Mouse (Mus musculus) Patski (cell line): ENCODE measurements around the gene Wdr54. TPM values are rescaled to one million over a fixed set of nuclear protein-coding genes. Genes with fewer than 3 reads are reported as not detected.

Experiments used
- ATAC-seq: fragments of 100-300 bp; one replicate; pipeline ENCODE4 v1.8.0; 2021
- CTCF ChIA-PET: fragments of 350-600 bp; sonication (Branson Sonifier 250); formaldehyde crosslinking; loops from one replicate; lab custom pipeline; 2022; ENCODE audit warnings: inconsistent platforms; lab: Charles Lee
- POLR2A ChIA-PET: fragments of 350-600 bp; sonication (Branson Sonifier 250); formaldehyde crosslinking; loops from one replicate; lab custom pipeline; 2022; ENCODE audit warnings: antibody characterized with exemption, inconsistent platforms; lab: Charles Lee
- DNase-seq: peaks from one replicate; pipeline ENCODE4 v3.0.0-alpha.2; 2011; ENCODE audit warnings: low read depth, low spot score
- H3K27me3 ChIP-seq: fragments of 371-371 bp; one replicate; pipeline ENCODE4 v1.5.1; 2021
- CTCF ChIP-seq: fragments of 100-300 bp; IDR thresholded peaks from one replicate; pipeline ENCODE4 v1.5.1; 2021
- in situ Hi-C: fragments of 300-500 bp; cut with MboI; formaldehyde crosslinking; loops from 3 replicates; pipeline ENCODE4 v1.11.1; 2018; ENCODE audit warnings: low pct_unique_long_range_greater_than_20kb, mixed read lengths
- polyA plus RNA-seq: library from polyadenylated mRNA; unstranded; gene quantifications from one replicate; pipeline ENCODE4 v1.2.3, GENCODE M21; 2021

Wdr54 gene
- polyA plus RNA-seq, 1 experiment from 2014 or later, result 18.9 TPM

DNA sequence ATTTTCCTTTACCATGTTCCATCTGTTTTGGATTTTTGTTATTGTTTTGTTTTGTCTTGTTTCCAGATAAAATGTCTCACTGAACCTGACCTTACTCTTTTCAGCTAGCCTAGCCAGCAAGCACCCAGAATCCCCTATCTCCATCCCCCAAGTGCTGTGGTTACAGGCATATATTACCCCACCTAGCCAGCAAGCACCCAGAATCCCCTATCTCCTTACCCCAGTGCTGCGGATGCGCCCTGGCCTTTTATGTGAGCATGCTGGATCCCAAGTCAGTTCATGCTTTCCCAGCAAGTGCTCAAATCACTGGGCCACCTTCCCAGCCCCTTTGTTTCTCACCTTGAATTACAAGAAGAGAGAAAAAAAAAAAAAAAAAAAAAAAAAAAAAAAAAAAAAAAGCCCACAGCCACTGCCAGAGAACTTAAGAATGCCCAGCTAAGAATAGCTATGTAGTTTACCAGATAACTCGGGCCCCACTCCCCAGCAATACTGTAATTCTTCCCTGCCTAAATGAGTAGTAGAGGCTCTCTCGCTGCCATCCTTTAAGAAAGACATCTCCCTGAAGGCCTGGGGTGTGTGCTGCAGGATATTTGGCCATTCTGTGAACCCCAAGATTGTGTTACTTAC, 44.6 kb downstream of the Wdr54 start:
- DNase-seq, result no peak
- ATAC-seq, result no peak
- CTCF ChIA-PET, result no interaction called here
- POLR2A ChIA-PET, result interaction anchor here (0.6 kb wide), 1 partner anchor 57 kb away, joined by 3 read pairs; the partner anchor contains the start of gene Aup1
- no peak for TF ChIP-seq CTCF
- in situ Hi-C loops, result no loop called here
- no peaks in the 10 kb centered on the region for H3K27me3 ChIP-seq

DNA sequence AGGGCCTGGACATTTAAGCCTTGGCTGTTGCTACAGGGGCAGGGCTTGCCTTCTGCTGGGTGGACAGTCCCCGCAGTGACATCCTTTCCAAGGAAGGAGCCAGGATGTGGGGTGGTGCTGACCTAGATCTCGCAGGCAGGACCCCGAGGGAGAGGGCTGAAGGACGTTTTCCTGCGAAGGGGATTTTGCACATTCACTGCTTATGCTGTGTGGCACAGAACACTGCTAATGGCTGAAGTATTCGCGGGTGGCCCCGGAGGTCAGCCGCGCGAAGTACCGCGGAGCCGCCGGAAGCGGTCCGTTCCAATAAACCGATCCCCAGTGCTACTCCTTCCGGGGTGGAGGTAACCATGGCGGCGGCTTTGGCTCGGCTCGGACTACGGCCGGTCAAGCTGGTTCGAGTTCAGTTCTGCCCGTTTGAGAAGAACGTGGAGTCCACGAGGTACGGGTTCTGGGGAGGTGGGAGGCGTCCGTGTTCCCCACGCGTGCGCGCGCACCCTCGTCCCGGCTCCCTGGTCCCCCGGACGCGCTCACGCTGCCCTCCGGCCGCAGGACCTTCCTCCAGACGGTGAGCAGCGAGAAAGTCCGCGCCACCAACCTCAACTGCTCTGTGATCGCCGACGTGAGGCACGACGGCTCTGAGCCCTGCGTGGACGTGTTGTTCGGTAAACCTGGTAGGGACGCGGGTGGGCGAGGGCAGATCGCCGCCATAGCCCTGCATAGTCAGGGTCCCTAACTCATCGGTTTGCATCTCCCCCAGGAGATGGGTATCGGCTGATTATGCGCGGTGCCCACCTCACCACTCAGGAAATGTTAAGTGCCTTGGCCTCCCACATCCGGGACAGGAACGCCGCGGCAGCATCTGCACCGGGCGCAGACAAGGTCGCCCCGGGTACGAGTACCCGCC, 47.2 kb downstream of the Wdr54 start, which contains the start of gene Mrpl53:
Gene Mrpl53, plus strand, starts transcription at position 279 of the 907 bp plus-strand sequence.
- POLR2A ChIA-PET, result interaction anchor here (1.7 to 1.8 kb wide), 2 partner anchors 10 to 12 kb away, joined by 5 to 8 read pairs; partner anchors contain the start of gene Wbp1

DNA sequence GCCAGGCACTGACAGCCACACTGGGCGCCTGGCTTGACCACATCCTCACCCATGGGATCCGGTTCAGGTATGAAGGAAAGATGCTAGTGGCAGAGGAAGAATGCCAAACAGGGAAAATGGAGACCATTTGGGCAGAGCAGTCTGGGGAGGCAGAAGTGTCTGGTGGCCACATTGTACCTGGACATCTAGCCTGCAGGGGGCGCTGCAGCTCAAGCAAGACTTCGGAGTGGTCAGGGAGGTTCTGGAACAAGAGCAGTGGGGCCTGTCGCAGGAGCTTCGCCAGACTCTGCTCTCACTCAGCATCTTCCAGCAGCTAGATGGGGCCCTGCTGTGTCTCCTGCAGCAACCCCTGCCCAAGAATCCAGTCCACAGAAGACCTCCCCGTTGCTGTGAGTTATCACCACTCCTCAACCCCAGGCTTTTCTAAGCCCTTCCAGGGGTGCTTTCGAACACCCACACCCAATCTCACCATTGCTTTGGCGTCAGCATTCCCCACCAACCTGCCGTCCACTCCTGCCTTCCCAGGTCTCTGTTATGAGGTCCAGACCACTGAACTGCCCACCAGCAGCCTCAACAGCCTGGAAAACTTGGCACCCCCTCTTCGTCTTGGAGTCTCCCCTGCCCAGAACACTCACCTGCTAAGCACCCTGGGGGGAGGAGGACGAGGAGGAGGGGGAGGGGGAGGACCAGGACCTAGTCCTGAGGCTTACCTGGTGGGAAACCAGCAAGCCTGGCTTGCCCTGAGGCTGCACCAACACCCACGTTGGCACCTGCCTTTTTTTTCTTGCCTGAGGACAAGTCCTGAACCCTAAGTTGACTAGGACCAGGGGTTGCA, 48.4 kb downstream of the Wdr54 start:
- ChIA-PET CTCF (interaction anchor here (1.1 to 4.8 kb wide), 4 partner anchors 10 to 111 kb away, joined by 3 to 14 read pairs (median 4); partner anchors contain the start of genes 1700003E16Rik and Wdr54), POLR2A (interaction anchor here (1.2 kb wide), 1 partner anchor 10 kb away, joined by 3 read pairs; no protein-coding TSS in a partner anchor)
- no peak for DNase-seq
- no peaks in the 10 kb centered on the region for H3K27me3 ChIP-seq
- no peak for TF ChIP-seq CTCF
- peak; percentile 23 for ATAC-seq
- in situ Hi-C loops, result no loop called here

More for the DNA sequence above, 47.2 kb downstream of the Wdr54 start, which contains the start of gene Mrpl53:
- ATAC-seq (peak; percentile 49), DNase-seq (no peak)
- no peaks in the 10 kb centered on the region for H3K27me3 ChIP-seq
- in situ Hi-C loops, result no loop called here
- CTCF ChIA-PET, result interaction anchor here (1.2 to 4.8 kb wide), 3 partner anchors 10 to 112 kb away, joined by 3 to 14 read pairs (median 4); partner anchors contain the start of genes 1700003E16Rik and Wdr54
- TF ChIP-seq CTCF, result no peak

DNA sequence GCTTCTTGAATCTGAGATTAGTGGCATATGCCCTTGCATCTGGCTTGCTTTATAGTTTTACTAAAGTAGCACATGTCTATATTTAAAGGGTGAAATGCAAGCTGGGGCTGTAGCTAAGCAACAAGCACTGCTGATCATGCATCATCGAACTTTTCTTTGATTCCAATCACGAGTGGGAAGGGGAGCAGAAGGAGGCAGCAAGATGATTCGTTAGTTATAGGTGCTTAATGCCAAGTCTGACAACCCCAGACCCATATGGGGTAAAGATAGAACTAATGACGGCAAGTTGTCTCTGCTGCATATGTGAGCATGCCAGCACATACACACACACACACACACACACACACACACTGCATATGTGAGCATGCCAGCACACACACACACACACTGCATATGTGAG, 52.0 kb downstream of the Wdr54 start:
- H3K27me3 ChIP-seq, result no peaks in the 10 kb centered on the region
- TF ChIP-seq CTCF, result no peak
- CTCF ChIA-PET, result interaction anchor here (1.2 to 1.5 kb wide), 2 partner anchors 55 to 108 kb away, joined by 4 read pairs; no protein-coding TSS in a partner anchor
- DNase-seq (no peak), ATAC-seq (no peak)
- POLR2A ChIA-PET, result interaction anchor here (0.6 to 2.4 kb wide), 3 partner anchors 47 to 108 kb away, joined by 3 to 5 read pairs (median 5); no protein-coding TSS in a partner anchor
- in situ Hi-C loops, result loop anchor here (5.0 kb wide), 1 partner anchor 107 kb away; no protein-coding TSS in a partner anchor

DNA sequence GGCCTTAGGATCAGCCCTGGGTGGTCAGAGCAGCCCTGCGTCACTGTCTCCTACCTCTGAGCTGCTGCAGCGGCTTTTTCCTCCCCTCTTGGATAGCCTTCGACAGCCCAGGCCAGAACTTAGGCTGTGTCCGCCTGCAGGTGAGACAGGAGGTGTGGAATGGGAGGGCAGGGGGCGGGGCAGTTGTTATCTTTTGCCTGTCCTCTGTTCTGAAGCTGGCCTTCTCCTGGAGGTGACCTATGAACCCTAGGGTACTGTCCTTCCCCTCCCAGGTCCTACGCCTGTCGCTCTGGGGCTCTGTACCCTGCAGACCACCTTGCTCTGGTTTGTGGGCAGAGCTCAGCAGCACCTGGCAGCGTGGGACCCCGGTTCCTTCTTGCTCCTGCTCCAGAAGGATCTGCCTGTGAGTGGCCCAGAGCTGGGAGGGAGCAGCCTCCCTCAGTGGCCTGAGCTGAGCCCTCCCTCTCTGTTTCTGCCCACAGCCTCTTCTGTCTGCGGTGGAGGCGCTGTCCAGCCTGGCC, 53.0 kb downstream of the Wdr54 start:
- DNase-seq (no peak), ATAC-seq (no peak)
- no peak for TF ChIP-seq CTCF
- in situ Hi-C loops, result loop anchor here (5.0 kb wide), 1 partner anchor 106 kb away; no protein-coding TSS in a partner anchor
- ChIA-PET CTCF (interaction anchor here (3.5 kb wide), 1 partner anchor 107 kb away, joined by 40 read pairs; no protein-coding TSS in a partner anchor), POLR2A (interaction anchor here (1.2 to 2.4 kb wide), 4 partner anchors 17 to 107 kb away, joined by 3 to 5 read pairs (median 4); no protein-coding TSS in a partner anchor)
- H3K27me3 ChIP-seq, result no peaks in the 10 kb centered on the region

- no peak for DNase-seq
Measured at GRCm38 (mm10) chr6:83101688-83102556, 54.3 kb downstream of the Wdr54 start.

DNA sequence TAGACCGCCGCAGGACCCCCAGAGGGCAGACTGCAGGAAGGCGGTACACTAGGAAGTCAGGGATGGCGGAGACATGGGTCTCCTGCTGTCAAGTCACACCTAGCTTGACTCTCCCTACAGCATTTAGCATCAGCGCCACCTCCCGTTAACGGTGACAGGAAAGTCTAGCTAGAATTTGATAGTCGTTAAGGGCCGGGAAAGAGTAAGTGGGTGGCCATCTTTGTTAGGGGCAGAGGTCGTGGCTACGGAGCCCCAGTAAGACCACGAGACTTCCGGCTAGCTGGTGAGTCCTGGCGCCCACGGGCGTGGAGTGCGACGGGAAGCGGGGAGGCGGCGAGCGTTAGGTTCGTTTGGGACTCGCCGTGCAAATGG, 54.9 kb downstream of the Wdr54 start, which contains the start of the genes Ccdc142 and Gm42688:
Gene Ccdc142, plus strand, starts transcription at position 286 of the 372 bp plus-strand sequence.
Gene Gm42688, plus strand, starts transcription at position 302 of the 372 bp plus-strand sequence.
- CTCF ChIA-PET, result interaction anchor here (0.7 to 3.5 kb wide), 12 partner anchors 9 to 105 kb away, joined by 3 to 40 read pairs (median 4); partner anchors contain the start of genes Dok1 and Pcgf1
- TF ChIP-seq CTCF, result no peak
- POLR2A ChIA-PET, result no interaction called here

More at GRCm38 (mm10) chr6:83101688-83102556, 54.3 kb downstream of the Wdr54 start:
- POLR2A ChIA-PET, result interaction anchor here (1.0 to 2.4 kb wide), 5 partner anchors 18 to 105 kb away, joined by 3 to 5 read pairs (median 4); partner anchors contain the start of gene Aup1
- in situ Hi-C loops, result loop anchor here (5.0 kb wide), 1 partner anchor 105 kb away; no protein-coding TSS in a partner anchor
- TF ChIP-seq CTCF, result no peak
- H3K27me3 ChIP-seq, result peaks cover 2% of the 10 kb centered on the region
- peak; percentile 61 for ATAC-seq
- CTCF ChIA-PET, result interaction anchor here (0.8 to 3.5 kb wide), 10 partner anchors 18 to 105 kb away, joined by 3 to 40 read pairs (median 5); partner anchors contain the start of genes Dok1 and Pcgf1

More for the DNA sequence above, 54.9 kb downstream of the Wdr54 start, which contains the start of the genes Ccdc142 and Gm42688:
- ATAC-seq, result peak; percentile 82
- no peak for DNase-seq
- peaks cover 2% of the 10 kb centered on the region for H3K27me3 ChIP-seq
- in situ Hi-C loops, result loop anchor here (5.0 kb wide), 1 partner anchor 104 kb away; no protein-coding TSS in a partner anchor

Other genes starting within 250 kb of the Wdr54 start
- gene Sema4f, start 216.6 kb downstream of the Wdr54 start, polyA plus RNA-seq, result 2.1 TPM
- gene M1ap, start 209.5 kb downstream of the Wdr54 start, polyA plus RNA-seq, result not detected
- gene Dok1, start 122.9 kb downstream of the Wdr54 start, polyA plus RNA-seq, result 17.9 TPM
- 2.5 TPM for gene Loxl3, start 122.2 kb downstream of the Wdr54 start, polyA plus RNA-seq
- gene Aup1, start 101.9 kb downstream of the Wdr54 start, polyA plus RNA-seq, result 160 TPM
- gene Htra2, start 101.1 kb downstream of the Wdr54 start, polyA plus RNA-seq, result 63.1 TPM
- gene Dqx1, start 98.6 kb downstream of the Wdr54 start, polyA plus RNA-seq, result 0.51 TPM
- 0.24 TPM for gene Tlx2, start 86.1 kb downstream of the Wdr54 start, polyA plus RNA-seq
- gene Pcgf1, start 78.5 kb downstream of the Wdr54 start, polyA plus RNA-seq, result 19.7 TPM
- gene Lbx2, start 70.0 kb downstream of the Wdr54 start, polyA plus RNA-seq, result 0.51 TPM
- gene Ccdc142, start 54.8 kb downstream of the Wdr54 start, polyA plus RNA-seq, result 3.5 TPM
- 3.7 TPM for gene Gm42688, start 54.8 kb downstream of the Wdr54 start, polyA plus RNA-seq
- 93.4 TPM for gene Mrpl53, start 47.4 kb downstream of the Wdr54 start, polyA plus RNA-seq
- gene Mogs, start 40.9 kb downstream of the Wdr54 start, polyA plus RNA-seq, result 34.6 TPM
- gene Wbp1, start 34.8 kb downstream of the Wdr54 start, polyA plus RNA-seq, result 95.1 TPM
- gene Ino80b, start 31.0 kb downstream of the Wdr54 start, polyA plus RNA-seq, result 46.4 TPM
- gene Rtkn, start 20.9 kb downstream of the Wdr54 start, polyA plus RNA-seq, result 16.3 TPM
- 5.9 TPM for gene 1700003E16Rik, start within 50 bp of the Wdr54 start, polyA plus RNA-seq
- 121 TPM for gene Dctn1, start 9.5 kb upstream of the Wdr54 start, polyA plus RNA-seq
- gene Slc4a5, start 63.4 kb upstream of the Wdr54 start, polyA plus RNA-seq, result 0.04 TPM
- 117 TPM for gene Mthfd2, start 169.5 kb upstream of the Wdr54 start, polyA plus RNA-seq
- 90.6 TPM for gene Mob1a, start 169.6 kb upstream of the Wdr54 start, polyA plus RNA-seq
- gene Bola3, start 192.8 kb upstream of the Wdr54 start, polyA plus RNA-seq, result 126 TPM